Mouse (Mus musculus) G1E (cell line): Measurements from ENCODE around the gene Crb3. TPM values are rescaled to one million over a fixed set of nuclear protein-coding genes. Genes with fewer than 3 reads are reported as not detected.

ENCODE experiments used
- ATAC-seq: 2 replicates; pipeline ENCODE4 v1.8.0; 2016; ENCODE audit warnings: mild to moderate bottlenecking; ENCODE audit not compliant: insufficient number of reproducible peaks, poor library complexity, low FRiP score, severe bottlenecking; ENCODE audit errors: extremely low read depth
- DNase-seq: peaks from one replicate; pipeline ENCODE4 v3.0.0; 2012; ENCODE audit warnings: low spot score
- H3K27me3 ChIP-seq: 2 replicates; pipeline ENCODE4 v1.6.1; 2012; ENCODE audit warnings: mild to moderate bottlenecking, low read length, inconsistent platforms; ENCODE audit not compliant: insufficient read depth
- H3K36me3 ChIP-seq: replicated peaks from 2 replicates; pipeline ENCODE3; 2012; ENCODE audit warnings: mild to moderate bottlenecking, inconsistent platforms
- H3K4me1 ChIP-seq: 2 replicates; pipeline ENCODE4 v1.6.1; 2012; ENCODE audit warnings: low read depth, low read length, inconsistent platforms, mixed read lengths; ENCODE audit not compliant: insufficient read depth
- H3K4me3 ChIP-seq: 2 replicates; pipeline ENCODE4 v1.5.1; 2012; ENCODE audit warnings: low read depth, mild to moderate bottlenecking, inconsistent platforms, low read length, moderate library complexity, mixed read lengths
- H3K9me3 ChIP-seq: replicated peaks from 2 replicates; pipeline ENCODE4 v1.6.1; 2012; ENCODE audit warnings: inconsistent platforms
- CTCF ChIP-seq: IDR thresholded peaks from 2 replicates; pipeline ENCODE4 v1.5.1; 2012; ENCODE audit warnings: low read depth, low read length, inconsistent platforms, mixed read lengths
- GATA1 ChIP-seq: IDR thresholded peaks from 2 replicates; pipeline ENCODE4 v1.6.1; 2012; ENCODE audit warnings: borderline replicate concordance, low read length, inconsistent platforms, mixed read lengths
- GATA2 ChIP-seq: IDR thresholded peaks from 2 replicates; pipeline ENCODE4 v1.6.1; 2012; ENCODE audit warnings: low read depth, low read length, inconsistent platforms, borderline replicate concordance
- POLR2AphosphoS5 ChIP-seq: IDR thresholded peaks from 2 replicates; pipeline ENCODE4 v1.6.1; 2012; ENCODE audit warnings: low read depth, low read length, inconsistent platforms; ENCODE audit not compliant: insufficient replicate concordance
- TAL1 ChIP-seq: conservative IDR thresholded peaks from 2 replicates; pipeline ENCODE4 v1.6.1; 2012; ENCODE audit warnings: low read depth, low read length, inconsistent platforms, mixed read lengths
- polyA plus RNA-seq: library from polyadenylated mRNA; stranded (reverse); fragments of >175 nt; gene quantifications from 2 replicates; pipeline ENCODE4 v1.2.3, GENCODE M21; 2012
- total RNA-seq, 2 experiments: library from RNA; stranded (forward) in 1 of 2; stranded (reverse) in 1 of 2; fragments of 200-1000 nt in 1 of 2; fragments of >200 nt in 1 of 2; fragmentation: Nextera tagmentation in 1 of 2; gene quantifications; 2 replicates each; pipeline ENCODE4 v1.2.3; 2014 to 2017

The Crb3 gene
- total and polyA plus RNA-seq, 3 experiments = 0.23 to 0.33 TPM; not detected in 1

- TF ChIP-seq GATA2 (no peak), POLR2AphosphoS5 (no peak), TAL1 (no peak), CTCF (no peak), GATA1 (no peak)
- Histone ChIP-seq H3K4me1 (peaks cover 75% of the 10 kb centered on the region), H3K36me3 (peaks cover 30% of the 10 kb centered on the region), H3K27me3 (0 out of 2 replicates have a peak, but pooled peaks cover 3% of the 10 kb centered on the region), H3K9me3 (no peaks in the 10 kb centered on the region), H3K4me3 (0 out of 2 replicates have a peak overlapping the region, but pooled peaks have one; percentile 9)
- no peak for DNase-seq
- no peak for ATAC-seq
Measured at GRCm38 (mm10) chr17:57108666-57109171, 49.8 kb downstream of the Crb3 start.

GRCm38 (mm10) chr17:57110005-57110404 lies 51.1 kb downstream of the Crb3 start:
- ATAC-seq (peak; percentile 48; the same call in 1 of the 2 replicates), DNase-seq (no peak)
- Histone ChIP-seq H3K27me3 (peaks cover 11% of the 10 kb centered on the region; the same call in 1 of the 2 replicates), H3K4me1 (peaks cover 63% of the 10 kb centered on the region), H3K36me3 (peaks cover 27% of the 10 kb centered on the region), H3K4me3 (no peak overlapping the region), H3K9me3 (no peaks in the 10 kb centered on the region)
- 0 out of 2 replicates have a peak, but pooled peaks have one; percentile 9 for TF ChIP-seq TAL1
- no peak for TF ChIP-seq POLR2AphosphoS5

- DNase-seq (no peak), ATAC-seq (no peak)
- no peak for TF ChIP-seq GATA2
- no peak for TF ChIP-seq CTCF
- no peak for TF ChIP-seq TAL1
- TF ChIP-seq GATA1 = no peak
- no peak for TF ChIP-seq POLR2AphosphoS5
- H3K4me3 ChIP-seq = no peak overlapping the region
- peaks cover 13% of the 10 kb centered on the region for H3K36me3 ChIP-seq
- H3K27me3 ChIP-seq = peaks cover 24% of the 10 kb centered on the region
- peaks cover 43% of the 10 kb centered on the region for H3K4me1 ChIP-seq
- no peaks in the 10 kb centered on the region for H3K9me3 ChIP-seq
Measured at GRCm38 (mm10) chr17:57112768-57113474, 54.0 kb downstream of the Crb3 start.

Other genes starting within 250 kb of the Crb3 start
Only the 20 nearest of the 22 such genes appear.
- not detected in 2 replicates for gene Acsbg2, start 184.7 kb upstream of the Crb3 start, total RNA-seq (2014; fragmentation: Nextera tagmentation)
- gene Acsbg2, start 184.7 kb upstream of the Crb3 start, total RNA-seq (2017) = 0.11 TPM in 1 of 2 replicates, not detected in the other
- gene Acsbg2, start 184.7 kb upstream of the Crb3 start, polyA plus RNA-seq = not detected in 2 replicates
- not detected in 2 replicates for gene 1700061G19Rik, start 183.6 kb upstream of the Crb3 start, total RNA-seq (2014; fragmentation: Nextera tagmentation)
- gene 1700061G19Rik, start 183.6 kb upstream of the Crb3 start, total RNA-seq (2017) = 0.22 TPM in 1 of 2 replicates, not detected in the other
- not detected in 2 replicates for gene 1700061G19Rik, start 183.6 kb upstream of the Crb3 start, polyA plus RNA-seq
- 15.3 and 22.1 TPM in 2 replicates for gene Mllt1, start 123.7 kb upstream of the Crb3 start, total RNA-seq (2014; fragmentation: Nextera tagmentation)
- gene Mllt1, start 123.7 kb upstream of the Crb3 start, total RNA-seq (2017) = 7.6 and 8.2 TPM in 2 replicates
- 75.9 and 76.1 TPM in 2 replicates for gene Mllt1, start 123.7 kb upstream of the Crb3 start, polyA plus RNA-seq
- gene Acer1, start 77.0 kb upstream of the Crb3 start, total RNA-seq (2014; fragmentation: Nextera tagmentation) = not detected in 2 replicates
- gene Acer1, start 77.0 kb upstream of the Crb3 start, total RNA-seq (2017) = 0.12 TPM in 1 of 2 replicates, not detected in the other
- not detected in 2 replicates for gene Acer1, start 77.0 kb upstream of the Crb3 start, polyA plus RNA-seq
- 48.1 and 58.4 TPM in 2 replicates for gene Clpp, start 68.8 kb upstream of the Crb3 start, total RNA-seq (2014; fragmentation: Nextera tagmentation)
- 75.3 and 76.7 TPM in 2 replicates for gene Clpp, start 68.8 kb upstream of the Crb3 start, total RNA-seq (2017)
- 197 and 208 TPM in 2 replicates for gene Clpp, start 68.8 kb upstream of the Crb3 start, polyA plus RNA-seq
- 12.9 and 23.0 TPM in 2 replicates for gene Alkbh7, start 61.8 kb upstream of the Crb3 start, total RNA-seq (2014; fragmentation: Nextera tagmentation)
- gene Alkbh7, start 61.8 kb upstream of the Crb3 start, total RNA-seq (2017) = 25.5 and 26.8 TPM in 2 replicates
- gene Alkbh7, start 61.8 kb upstream of the Crb3 start, polyA plus RNA-seq = 46.0 and 53.2 TPM in 2 replicates
- not detected in 2 replicates for gene Pspn, start 59.1 kb upstream of the Crb3 start, total RNA-seq (2014; fragmentation: Nextera tagmentation)
- not detected in 2 replicates for gene Pspn, start 59.1 kb upstream of the Crb3 start, total RNA-seq (2017)
- not detected in 2 replicates for gene Pspn, start 59.1 kb upstream of the Crb3 start, polyA plus RNA-seq
- 104 and 113 TPM in 2 replicates for gene Gtf2f1, start 47.8 kb upstream of the Crb3 start, total RNA-seq (2014; fragmentation: Nextera tagmentation)
- gene Gtf2f1, start 47.8 kb upstream of the Crb3 start, total RNA-seq (2017) = 101 and 102 TPM in 2 replicates
- gene Gtf2f1, start 47.8 kb upstream of the Crb3 start, polyA plus RNA-seq = 145 and 151 TPM in 2 replicates
- gene Gm17949, start 47.6 kb upstream of the Crb3 start, total RNA-seq (2014; fragmentation: Nextera tagmentation) = 0.98 TPM in 1 of 2 replicates, not detected in the other
- gene Gm17949, start 47.6 kb upstream of the Crb3 start, total RNA-seq (2017) = 0.12 and 0.27 TPM in 2 replicates
- gene Gm17949, start 47.6 kb upstream of the Crb3 start, polyA plus RNA-seq = 0.11 and 0.21 TPM in 2 replicates
- 296 and 302 TPM in 2 replicates for gene Khsrp, start 27.6 kb upstream of the Crb3 start, total RNA-seq (2014; fragmentation: Nextera tagmentation)
- 59.0 and 63.6 TPM in 2 replicates for gene Khsrp, start 27.6 kb upstream of the Crb3 start, total RNA-seq (2017)
- gene Khsrp, start 27.6 kb upstream of the Crb3 start, polyA plus RNA-seq = 282 and 302 TPM in 2 replicates
- gene Slc25a41, start 17.5 kb upstream of the Crb3 start, total RNA-seq (2014; fragmentation: Nextera tagmentation) = not detected in 2 replicates
- gene Slc25a41, start 17.5 kb upstream of the Crb3 start, total RNA-seq (2017) = not detected in 2 replicates
- gene Slc25a41, start 17.5 kb upstream of the Crb3 start, polyA plus RNA-seq = not detected in 2 replicates
- 42.6 and 44.5 TPM in 2 replicates for gene Slc25a23, start 758 bp downstream of the Crb3 start, total RNA-seq (2014; fragmentation: Nextera tagmentation)
- gene Slc25a23, start 758 bp downstream of the Crb3 start, total RNA-seq (2017) = 2.4 and 3.3 TPM in 2 replicates
- gene Slc25a23, start 758 bp downstream of the Crb3 start, polyA plus RNA-seq = 16.7 and 18.3 TPM in 2 replicates
- gene Dennd1c, start 19.4 kb downstream of the Crb3 start, total RNA-seq (2014; fragmentation: Nextera tagmentation) = 25.8 and 39.7 TPM in 2 replicates
- gene Dennd1c, start 19.4 kb downstream of the Crb3 start, total RNA-seq (2017) = 13.4 and 14.3 TPM in 2 replicates
- 23.3 and 24.6 TPM in 2 replicates for gene Dennd1c, start 19.4 kb downstream of the Crb3 start, polyA plus RNA-seq
- gene Tubb4a, start 28.7 kb downstream of the Crb3 start, total RNA-seq (2014; fragmentation: Nextera tagmentation) = 4.2 and 4.3 TPM in 2 replicates
- 0.38 and 0.46 TPM in 2 replicates for gene Tubb4a, start 28.7 kb downstream of the Crb3 start, total RNA-seq (2017)
- gene Tubb4a, start 28.7 kb downstream of the Crb3 start, polyA plus RNA-seq = 0.37 and 0.51 TPM in 2 replicates
- gene Tnfsf9, start 46.2 kb downstream of the Crb3 start, total RNA-seq (2014; fragmentation: Nextera tagmentation) = 2.3 and 4.4 TPM in 2 replicates
- 9.0 and 10.4 TPM in 2 replicates for gene Tnfsf9, start 46.2 kb downstream of the Crb3 start, total RNA-seq (2017)
- 6.6 and 9.2 TPM in 2 replicates for gene Tnfsf9, start 46.2 kb downstream of the Crb3 start, polyA plus RNA-seq
- not detected in 2 replicates for gene Cd70, start 90.7 kb downstream of the Crb3 start, total RNA-seq (2014; fragmentation: Nextera tagmentation)
- not detected in 2 replicates for gene Cd70, start 90.7 kb downstream of the Crb3 start, total RNA-seq (2017)
- gene Cd70, start 90.7 kb downstream of the Crb3 start, polyA plus RNA-seq = not detected in 2 replicates
- not detected in 2 replicates for gene Tnfsf14, start 135.1 kb downstream of the Crb3 start, total RNA-seq (2014; fragmentation: Nextera tagmentation)
- 0.55 and 0.81 TPM in 2 replicates for gene Tnfsf14, start 135.1 kb downstream of the Crb3 start, total RNA-seq (2017)
- gene Tnfsf14, start 135.1 kb downstream of the Crb3 start, polyA plus RNA-seq = 0.05 and 0.12 TPM in 2 replicates
- not detected in 2 replicates for gene C3, start 169.0 kb downstream of the Crb3 start, total RNA-seq (2014; fragmentation: Nextera tagmentation)
- 0.27 and 3.6 TPM in 2 replicates for gene C3, start 169.0 kb downstream of the Crb3 start, total RNA-seq (2017)
- gene C3, start 169.0 kb downstream of the Crb3 start, polyA plus RNA-seq = 0.04 and 0.10 TPM in 2 replicates
- 15.2 and 18.4 TPM in 2 replicates for gene Gpr108, start 189.3 kb downstream of the Crb3 start, total RNA-seq (2014; fragmentation: Nextera tagmentation)
- 16.7 and 22.1 TPM in 2 replicates for gene Gpr108, start 189.3 kb downstream of the Crb3 start, total RNA-seq (2017)
- 12.4 and 15.1 TPM in 2 replicates for gene Gpr108, start 189.3 kb downstream of the Crb3 start, polyA plus RNA-seq
- 12.9 and 16.3 TPM in 2 replicates for gene Trip10, start 190.3 kb downstream of the Crb3 start, total RNA-seq (2014; fragmentation: Nextera tagmentation)
- gene Trip10, start 190.3 kb downstream of the Crb3 start, total RNA-seq (2017) = 9.8 and 12.7 TPM in 2 replicates
- 20.1 and 22.0 TPM in 2 replicates for gene Trip10, start 190.3 kb downstream of the Crb3 start, polyA plus RNA-seq